Mouse (Mus musculus): ENCODE data around the gene Gpr137b.
"Not testable (repeated sequence)": the region's sequence is repeated elsewhere in the genome, so short reads cannot be mapped to it uniquely, and the experiment has no call there.

Gene Gpr137b

DNA sequence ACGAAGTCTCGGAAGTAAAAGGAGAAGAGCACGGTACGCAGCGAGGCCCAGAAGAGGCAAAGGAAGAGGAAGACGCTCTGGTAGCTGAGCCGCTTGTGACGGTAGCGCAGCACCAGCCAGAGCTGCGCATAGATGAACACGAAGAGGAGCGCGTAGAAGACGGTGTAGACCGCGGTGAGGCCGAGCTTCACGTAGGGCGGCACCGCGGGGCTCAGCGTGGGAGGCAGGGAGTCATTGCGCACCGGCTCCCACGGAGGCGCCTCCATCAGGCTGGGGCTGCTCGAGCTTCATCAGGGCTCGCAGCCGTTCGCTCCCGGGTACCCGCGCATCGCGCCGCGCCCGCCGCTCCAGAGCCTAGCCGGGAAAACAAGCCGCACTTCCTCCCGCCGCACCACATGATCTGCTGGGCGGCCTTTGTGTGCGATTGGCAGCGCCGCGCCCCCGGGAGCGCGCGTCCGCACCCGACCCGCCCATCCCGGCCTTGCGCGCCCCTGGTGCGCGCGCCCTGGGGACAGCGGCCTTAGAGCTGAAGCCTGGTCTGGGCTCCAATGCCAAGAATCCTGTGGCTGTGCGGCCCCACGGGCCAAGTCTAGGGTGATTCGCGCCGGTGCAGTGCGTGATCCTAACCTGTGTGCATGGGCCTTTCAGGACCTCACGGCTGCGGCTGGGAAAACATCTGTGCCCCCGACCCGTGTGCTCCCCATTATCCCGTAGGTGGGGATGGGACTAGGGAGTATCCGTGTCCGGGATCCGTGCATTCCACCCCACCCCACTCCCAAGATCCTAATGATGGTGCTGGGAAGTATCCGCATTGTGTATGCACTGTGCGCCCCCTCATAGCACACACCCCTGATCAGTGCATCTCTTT is at the start of gene Gpr137b:
Gene Gpr137b (minus strand): TSS at position 787 of the 868 bp plus-strand sequence.
- peak; percentile 70 for DNase-seq (ENCODE audit: inconsistent ontology term)

DNA sequence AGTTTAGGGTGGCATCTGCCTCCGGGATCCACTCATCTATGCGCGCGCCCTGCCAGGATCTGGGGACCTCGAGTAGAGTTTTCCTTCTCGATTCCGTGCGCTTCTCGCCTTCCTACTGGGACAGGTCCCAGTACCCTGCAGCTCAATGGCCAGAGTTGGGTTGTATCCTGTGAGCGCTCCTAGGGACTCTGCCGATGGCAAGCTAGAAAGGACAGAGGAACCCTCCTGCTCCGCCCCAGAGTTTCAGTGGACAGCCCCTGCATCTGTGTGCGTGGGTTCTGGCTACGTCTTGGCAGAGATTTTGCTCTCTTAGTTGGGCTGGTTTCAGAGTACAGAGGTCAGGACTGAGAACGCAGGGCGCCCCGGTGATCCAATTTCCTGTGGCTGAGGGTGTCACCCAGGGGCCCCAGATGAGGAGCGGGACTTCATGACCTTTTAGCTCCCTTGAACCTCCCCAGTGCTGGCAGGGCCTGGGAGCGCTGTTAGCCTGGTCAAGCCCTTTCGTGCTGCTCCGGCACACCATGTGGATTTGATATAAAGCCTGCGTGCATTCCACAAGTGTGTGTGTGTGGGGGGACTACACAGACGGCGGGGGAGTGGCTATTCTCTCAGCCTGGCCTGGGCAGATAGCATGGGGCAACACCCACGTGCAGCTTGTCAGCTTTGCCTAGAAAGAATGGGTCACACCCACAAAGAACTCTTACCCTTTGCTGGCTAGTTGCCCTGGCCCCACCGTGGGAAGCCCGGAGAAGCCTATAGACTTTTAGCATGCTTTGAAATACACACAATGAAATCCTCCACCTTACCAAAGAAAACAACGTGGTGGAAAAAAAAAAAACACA is 44.5 kb upstream of the Gpr137b start:
- DNase-seq (ENCODE audit: inconsistent ontology term) = not testable (repeated sequence)

DNA sequence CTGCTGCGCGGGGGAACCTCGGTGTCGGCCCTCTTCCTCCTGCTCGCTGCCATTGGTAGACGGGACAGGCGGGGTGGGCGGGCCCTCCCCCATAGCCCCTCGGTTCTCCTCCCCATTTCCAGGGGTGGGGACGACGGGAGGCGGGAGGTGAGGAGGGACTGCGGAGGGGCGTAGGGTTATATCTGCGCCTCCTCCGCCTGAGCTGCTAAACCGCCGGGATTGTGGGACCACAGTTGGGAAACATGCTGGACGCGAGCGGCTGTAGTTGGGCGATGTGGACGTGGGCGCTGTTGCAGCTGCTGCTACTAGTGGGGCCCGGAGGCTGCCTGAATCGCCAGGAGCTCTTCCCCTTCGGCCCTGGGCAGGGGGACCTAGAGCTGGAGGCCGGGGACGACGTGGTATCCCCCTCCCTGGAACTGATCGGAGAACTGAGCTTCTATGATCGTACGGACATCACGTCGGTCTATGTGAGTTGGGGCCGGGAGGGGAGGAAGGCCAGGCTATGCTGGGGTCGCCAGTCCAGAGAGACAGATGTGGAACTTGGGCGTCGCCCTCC is 43.7 kb upstream of the Gpr137b start, which contains the start of gene Nid1:
Gene Nid1 (plus strand): TSS at position 92 of the 556 bp plus-strand sequence.
- DNase-seq (ENCODE audit: inconsistent ontology term) = not testable (repeated sequence)

DNA sequence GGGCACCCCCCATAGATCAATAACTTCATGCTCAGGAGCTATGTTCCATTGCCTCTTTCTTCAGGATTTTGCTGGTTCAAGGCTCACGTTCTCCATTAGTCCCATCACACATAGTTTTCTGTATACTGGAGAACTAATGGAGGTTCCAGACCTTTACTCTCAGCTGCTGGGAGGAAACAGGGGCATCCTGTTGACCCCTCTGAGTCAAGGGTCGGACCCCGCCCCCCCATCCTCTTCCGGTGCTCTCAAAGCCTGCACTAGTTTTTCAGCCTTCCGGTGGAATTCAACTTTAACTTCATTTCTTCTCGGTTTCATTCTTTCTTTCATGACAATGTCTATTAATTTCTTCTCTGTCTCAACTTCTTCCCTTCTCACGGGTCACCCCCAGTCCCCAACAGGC is 42.3 kb upstream of the Gpr137b start:
- not testable (repeated sequence) for DNase-seq (ENCODE audit: inconsistent ontology term)

DNA sequence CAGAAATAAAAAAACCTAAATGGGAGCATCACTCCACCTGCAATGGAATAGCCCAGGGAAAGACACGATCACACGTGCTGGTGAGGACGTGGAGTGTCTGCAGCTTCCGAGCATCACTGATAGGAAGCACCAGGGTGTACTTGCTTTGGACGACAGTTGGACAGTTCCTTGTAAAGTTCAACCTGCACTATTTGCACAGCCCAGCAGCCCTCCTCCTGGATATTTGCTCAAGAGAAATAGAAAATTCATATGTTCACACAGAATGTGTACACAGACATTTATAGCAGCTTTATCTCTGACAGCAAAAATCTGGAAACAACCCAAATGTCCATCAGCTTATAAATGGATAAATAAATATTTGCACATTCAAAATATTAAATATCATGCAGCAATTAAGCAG is 29.5 kb upstream of the Gpr137b start:
- DNase-seq (ENCODE audit: inconsistent ontology term) = not testable (repeated sequence)

DNA sequence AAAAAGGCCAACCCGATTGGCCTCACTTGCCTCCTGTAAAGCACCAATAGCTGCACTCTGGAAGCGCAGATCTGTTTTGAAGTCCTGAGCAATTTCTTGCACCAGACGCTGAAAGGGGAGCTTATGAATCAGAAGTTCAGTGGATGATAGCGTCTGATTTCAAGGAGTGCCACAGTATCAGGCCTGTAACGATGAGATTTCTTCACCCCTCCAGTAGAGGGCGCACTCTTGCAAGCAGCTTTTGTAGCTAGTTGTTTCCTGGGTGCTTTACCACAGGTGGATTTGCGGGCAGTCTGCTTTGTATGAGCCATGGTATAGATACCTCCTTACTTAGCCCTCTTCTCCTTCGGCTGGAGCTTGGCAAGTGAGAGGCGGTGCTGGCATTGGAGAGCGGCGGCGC is 25.0 kb upstream of the Gpr137b start:
- not testable (repeated sequence) for DNase-seq (ENCODE audit: inconsistent ontology term)

DNA sequence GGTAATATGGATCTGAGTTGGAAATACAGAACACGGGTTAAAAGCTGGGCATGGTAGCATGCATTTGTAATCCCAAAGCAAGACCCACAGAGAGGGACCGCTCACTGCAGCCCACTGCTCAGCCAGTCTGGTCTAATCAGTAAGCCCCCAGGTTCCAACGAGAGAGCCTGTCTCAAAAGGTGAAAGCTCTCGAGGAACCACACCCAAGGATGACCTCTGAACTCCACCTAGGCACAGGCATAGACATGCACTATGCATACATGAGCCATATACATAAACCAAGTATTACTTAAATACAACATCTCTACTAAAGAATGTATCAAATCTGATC is 22.2 kb upstream of the Gpr137b start:
- DNase-seq (ENCODE audit: inconsistent ontology term) = not testable (repeated sequence)

DNA sequence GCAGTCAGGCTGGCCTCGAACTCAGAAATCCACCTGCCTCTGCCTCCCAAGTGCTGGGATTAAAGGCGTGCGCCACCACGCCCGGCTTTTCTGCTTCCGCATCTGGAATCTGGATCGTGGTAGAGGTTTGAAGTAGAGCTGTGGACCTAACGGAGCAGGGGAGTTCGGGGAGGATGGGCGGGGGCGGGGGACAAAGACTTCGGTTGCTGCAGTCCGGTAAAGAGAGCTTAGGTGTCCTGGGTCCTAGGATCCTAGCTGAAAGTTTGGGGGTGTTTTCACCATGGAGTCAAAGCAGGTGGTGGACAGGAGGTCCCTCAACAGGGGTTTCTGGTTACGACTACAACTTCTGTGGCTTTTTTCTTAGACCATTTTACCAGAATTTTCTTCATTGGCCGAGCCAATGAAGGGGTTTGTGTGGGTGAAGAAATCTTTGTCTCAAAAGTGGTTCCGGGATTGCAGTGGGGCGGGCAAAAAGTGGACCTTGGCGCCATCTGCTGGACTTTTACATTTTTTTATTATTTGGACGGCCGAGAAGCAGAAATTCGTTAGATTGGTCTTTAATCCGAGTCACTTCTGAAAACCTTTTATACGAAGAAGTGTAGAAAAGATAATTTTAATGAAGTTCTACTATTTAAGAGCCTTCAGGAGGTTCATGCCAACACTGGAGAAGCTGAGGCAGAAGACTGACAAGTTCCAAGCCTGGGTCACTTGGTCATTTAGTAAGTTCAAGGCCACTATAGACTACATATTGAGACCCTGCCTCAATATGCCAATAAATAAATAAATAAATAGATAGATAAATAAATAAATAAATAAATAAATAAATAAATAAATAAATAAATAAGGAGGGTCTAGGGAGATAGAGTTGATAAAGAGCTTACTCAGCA is 21.5 kb upstream of the Gpr137b start:
- DNase-seq (ENCODE audit: inconsistent ontology term) = peak; percentile 17

DNA sequence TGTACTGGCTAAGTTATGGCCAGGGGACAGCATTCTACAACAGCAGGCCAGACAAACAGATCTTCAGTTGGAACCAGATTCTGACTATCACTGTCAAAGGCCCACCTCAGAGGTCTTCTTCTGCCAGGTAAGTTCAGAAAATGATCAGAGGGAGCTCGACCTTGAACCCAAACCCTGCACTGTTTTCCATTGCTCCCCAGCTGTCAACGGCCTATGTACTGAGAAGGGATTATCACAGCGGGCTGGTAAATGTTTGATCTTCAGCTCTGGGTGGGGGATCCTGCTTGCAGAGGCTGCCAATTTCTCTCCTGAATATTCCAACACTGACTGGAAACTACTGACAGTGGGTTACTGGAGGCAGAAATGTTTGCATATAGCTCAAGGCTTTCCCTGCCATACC is 20.4 kb upstream of the Gpr137b start:
- no peak for DNase-seq (ENCODE audit: inconsistent ontology term)

DNA sequence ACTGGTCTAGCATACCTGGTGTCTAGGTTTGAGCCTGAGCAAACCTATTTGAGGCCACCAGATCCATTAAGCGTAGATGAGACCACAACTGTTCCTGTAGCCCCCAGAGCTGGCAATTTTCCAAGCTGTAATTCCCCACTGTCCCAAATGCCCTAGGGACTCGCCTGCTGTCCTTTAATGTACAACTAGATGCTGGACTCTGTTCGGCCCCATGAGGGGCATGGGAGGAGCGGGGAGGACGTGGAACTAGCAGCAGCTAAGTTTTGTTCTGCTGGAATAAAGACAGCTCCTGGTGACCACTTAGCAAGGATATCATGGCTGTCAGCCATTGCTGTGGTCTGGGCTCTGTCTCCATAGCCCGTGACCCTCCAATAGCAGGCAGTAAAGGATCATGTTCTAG is 11.7 kb upstream of the Gpr137b start:
- not testable (repeated sequence) for DNase-seq (ENCODE audit: inconsistent ontology term)

DNA sequence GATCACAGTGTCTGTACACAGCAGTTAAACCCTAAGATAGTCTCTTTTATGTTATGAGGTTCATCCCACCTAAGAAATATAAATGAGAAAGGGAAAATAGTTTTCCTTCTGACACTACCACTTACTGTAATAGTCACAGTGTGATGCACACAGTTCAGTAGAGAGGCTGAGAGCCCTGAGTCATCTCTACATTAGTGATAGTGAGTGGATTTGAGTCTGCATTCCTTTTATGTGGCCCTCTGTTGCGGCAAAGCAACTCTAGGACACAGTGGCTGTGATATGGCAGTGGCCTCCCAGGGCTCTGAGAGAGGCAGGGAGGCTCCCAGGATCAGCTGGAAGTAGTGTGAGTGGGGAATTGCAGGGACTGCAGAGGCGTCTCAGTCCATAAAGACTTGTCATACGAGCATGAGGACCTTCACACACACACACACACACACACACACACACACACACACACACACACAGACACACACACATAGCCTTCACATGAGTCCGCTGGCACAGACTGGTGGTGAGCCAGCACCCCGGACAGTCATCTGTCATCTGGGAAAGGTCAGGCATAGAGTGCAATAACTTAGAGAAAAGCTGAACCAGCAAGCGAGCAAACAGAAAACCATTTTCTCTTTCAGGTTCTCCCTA is 10.8 kb upstream of the Gpr137b start:
- peak; percentile 11 for DNase-seq (ENCODE audit: inconsistent ontology term)

DNA sequence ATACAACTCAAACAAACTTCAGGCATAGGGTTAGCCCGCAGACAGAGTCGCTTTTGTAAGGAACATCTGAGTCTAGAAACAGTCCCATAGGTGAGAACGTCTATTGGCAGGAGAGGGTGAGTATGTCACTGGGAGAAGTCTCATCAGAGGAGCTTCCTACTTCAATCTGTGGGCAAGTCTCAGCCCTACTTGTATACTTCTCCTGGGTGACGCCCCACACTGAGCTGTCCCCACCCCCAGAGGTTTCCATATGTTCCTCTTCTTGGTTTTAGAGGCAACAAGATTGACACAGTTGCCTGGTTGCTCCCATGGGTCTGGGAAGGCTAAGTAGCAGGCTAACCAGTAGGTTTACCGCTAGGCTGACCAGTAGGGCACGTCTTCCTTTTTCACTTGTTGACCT is 10.0 kb upstream of the Gpr137b start:
- DNase-seq (ENCODE audit: inconsistent ontology term) = not testable (repeated sequence)

DNA sequence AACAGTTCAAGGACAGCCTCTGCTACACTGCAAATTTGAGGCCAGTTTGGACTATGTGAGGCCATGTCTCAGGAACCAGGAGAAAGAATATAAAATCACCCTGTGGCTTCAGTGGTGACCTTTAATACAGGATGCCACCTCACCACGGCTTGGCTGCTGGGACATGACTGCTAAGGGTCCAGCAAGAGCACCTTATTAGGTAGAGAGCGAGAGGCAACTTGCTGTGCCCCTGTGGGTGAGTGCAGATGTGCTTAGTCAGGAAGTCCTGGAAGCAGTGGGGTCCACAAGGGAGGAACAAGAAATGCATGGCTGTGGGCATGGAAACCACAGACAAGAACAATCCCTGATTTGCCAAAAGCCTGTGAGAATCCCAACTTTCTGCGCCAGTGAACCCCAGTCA is 9.6 kb upstream of the Gpr137b start:
- not testable (repeated sequence) for DNase-seq (ENCODE audit: inconsistent ontology term)

DNA sequence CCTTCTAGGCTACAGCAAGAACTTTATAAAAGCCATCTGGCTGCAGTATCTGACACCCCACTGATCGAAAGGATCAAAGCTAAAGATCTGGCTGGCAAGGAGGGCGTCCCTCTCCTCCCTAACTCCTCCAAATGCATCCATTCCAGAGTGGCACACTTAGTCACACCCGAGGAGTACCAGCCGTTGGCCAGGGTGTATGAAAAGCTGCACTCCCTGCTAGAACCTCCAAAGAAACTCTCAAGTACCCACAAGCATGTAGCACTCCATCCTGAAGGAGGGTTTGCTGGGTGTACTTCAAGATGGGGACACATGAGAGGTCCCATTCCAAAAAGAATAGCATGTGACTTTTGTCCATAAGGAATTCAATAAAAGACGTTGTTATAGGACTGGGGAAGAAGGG is 9.0 kb upstream of the Gpr137b start:
- not testable (repeated sequence) for DNase-seq (ENCODE audit: inconsistent ontology term)

DNA sequence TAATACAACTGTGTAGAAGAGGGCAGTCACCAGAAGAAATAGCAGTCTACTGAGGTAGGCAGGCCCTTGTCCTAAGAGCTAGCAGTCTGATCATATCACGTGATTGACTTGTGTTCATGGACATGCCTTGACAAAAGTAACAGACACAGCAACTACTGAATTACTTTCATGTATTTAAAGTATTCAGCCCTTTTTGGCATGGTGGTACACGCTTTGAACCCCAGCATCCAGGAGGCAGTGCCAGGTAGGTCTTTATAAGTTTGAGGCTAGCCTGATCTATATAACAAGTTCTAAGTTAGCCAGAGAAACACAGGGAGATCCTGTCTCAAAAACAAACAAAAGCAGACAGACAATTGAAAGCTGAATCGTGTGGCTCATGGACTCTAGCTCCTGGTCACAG is 7.0 kb upstream of the Gpr137b start:
- DNase-seq (ENCODE audit: inconsistent ontology term) = not testable (repeated sequence)

DNA sequence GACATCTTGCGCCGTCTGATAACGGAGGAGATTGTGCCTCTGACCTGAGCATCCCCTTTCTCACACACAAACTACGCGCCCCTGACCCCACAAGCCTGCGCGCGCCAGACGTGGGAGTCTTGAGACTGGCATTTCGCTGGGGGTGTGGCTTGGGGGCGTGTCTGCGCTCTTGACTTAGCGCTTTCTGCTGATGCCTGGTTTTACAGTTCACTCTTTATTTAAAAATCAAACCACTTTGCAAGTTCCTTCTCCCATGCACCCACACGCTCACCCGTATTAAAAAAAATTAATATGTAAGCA is 232 bp upstream of the Gpr137b start:
- peak; percentile 53 for DNase-seq (ENCODE audit: inconsistent ontology term)

DNA sequence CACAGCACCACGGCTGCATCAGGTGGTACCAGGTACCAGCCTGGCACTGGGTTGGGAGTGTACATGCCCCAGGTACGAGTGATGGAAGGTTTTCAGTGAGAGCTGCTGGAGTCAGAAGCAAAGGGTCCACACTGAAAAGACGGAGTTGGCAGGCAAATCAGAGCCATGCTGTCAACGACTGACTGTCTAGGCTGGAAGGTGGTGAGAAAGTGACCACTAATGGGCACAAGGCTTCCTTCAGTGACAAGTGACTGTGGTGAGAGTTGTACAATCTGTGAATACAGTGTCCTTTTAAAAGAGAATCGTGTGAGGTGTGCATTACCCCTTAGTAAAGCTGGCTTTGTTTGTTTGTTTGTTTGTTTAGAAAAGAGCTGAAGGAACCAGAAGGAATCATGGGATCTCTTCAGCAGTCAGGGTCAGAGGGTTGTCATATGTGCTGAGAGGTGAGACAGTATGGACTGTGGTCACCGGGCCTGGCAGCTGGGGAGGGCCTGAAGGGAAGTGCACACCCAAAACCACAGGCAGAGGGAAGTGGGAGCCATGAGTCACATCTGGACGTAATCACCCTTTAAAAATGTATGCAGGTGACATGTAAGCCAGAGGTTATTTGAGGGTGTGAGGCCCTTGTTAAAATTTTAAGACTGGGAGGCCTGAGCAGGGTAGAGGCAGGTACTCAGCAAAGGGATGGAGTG is 15.5 kb downstream of the Gpr137b start:
- not testable (repeated sequence) for DNase-seq (ENCODE audit: inconsistent ontology term)

DNA sequence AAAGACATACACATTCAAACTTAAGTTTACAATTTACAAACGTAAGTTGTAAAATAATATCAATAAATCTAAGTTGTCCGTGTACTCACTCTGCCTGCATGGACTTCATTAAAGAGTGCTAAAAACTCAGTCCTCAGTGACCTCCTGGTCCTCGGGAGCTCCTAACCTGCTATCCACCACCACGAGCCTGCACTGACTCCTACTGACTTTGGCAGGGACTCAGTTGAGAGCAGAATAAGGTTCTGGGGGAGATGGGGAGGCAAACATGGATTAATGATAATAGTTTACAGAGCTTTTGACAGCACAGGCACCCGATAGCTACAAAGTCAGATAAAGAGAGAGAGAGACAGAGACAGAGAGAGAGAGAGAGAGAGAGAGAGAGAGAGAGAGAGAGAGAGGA is 16.6 kb downstream of the Gpr137b start:
- no peak for DNase-seq (ENCODE audit: inconsistent ontology term)

DNA sequence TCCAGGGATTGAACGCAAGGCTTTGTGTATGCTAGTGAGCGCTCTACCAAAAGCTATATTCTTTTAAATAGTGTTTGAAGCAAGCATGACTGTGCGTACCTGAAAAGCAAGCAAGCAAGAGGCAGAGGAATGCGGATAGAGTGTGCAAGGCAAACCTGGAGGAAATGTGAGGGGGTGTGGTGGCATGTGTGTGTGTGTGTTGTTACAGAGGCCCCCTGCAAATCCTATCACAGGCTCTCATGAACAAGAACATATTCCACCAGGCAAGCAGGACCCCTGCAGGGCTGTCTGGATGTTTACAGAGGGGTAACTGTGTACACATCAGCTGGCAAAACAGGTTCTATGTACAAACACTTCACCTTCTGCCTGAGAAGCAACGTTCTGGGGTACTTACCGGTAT is 19.8 kb downstream of the Gpr137b start:
- not testable (repeated sequence) for DNase-seq (ENCODE audit: inconsistent ontology term)

DNA sequence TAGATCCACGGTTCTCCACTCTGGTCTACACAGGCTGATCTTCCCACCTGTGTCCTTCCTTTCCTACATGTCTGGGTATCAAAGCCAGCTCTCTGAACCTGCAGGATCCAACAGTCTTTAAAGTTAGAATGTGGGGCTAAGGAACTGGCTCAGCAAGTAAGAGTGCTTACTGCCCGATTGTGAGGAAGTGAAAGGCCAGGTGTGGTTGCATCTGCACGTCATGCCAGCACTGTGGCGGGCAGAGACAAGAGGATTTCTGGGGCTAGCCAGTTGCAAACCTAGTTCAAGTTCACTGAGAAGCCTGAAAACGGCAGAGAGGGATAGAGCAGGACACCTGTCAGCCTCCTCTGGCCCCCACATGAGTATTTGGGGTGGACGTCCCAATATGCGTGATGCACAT is 22.4 kb downstream of the Gpr137b start:
- not testable (repeated sequence) for DNase-seq (ENCODE audit: inconsistent ontology term)
